8 mouse cellular contexts compared by ENCODE assay signal in the genomic region with DNA sequence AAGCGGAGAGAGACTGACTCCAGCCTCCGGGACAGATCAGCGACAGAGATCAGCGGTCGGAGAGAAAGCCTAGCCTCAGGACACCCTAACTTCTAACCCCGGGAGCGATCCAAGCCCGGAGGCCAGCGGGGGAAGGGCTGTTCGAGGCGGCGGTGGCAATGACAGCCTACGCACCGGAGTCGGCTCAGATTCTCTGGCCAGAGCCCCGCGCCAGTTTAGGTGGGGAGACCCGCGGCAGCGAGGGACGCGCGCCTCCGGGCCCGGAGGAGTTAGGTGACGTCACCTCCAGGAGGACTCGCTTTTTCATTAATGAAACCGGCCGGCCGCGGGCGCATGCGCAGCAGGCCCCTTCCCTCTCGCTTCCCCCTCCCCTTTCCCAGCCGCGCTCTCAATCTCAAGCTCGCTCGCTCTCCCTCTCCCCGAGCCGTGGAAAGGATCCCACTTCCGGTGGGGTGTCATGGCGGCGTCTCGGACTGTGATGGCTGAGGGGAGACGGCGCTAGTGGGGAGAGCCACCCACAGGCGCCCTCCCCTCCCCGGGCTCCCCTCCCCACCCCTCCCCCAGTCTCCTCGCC. TPM values are rescaled to one million over a fixed set of nuclear protein-coding genes. Genes with fewer than 3 reads are reported as not detected.
DNase-seq lines count a peak whose midpoint lies in the region; ATAC-seq and TF ChIP-seq lines count a peak whose summit lies in the region.

Gene Nf1 (plus strand): TSS at position 460 of the 574 bp plus-strand sequence.

- intact Hi-C loops in gastrocnemius, adult 2 months (cut with DNase I), result loop anchor here (5.0 kb wide), 1 partner anchor 58 kb away; no protein-coding TSS in a partner anchor
- intact Hi-C loops in left cerebral cortex, adult 2 months (cut with DNase I), result loop anchor here (2.0 to 5.0 kb wide), 2 partner anchors 59 to 82 kb away; no protein-coding TSS in a partner anchor

- peak within 1 kb of the TSS; percentile 84 for H3K4me2 ChIP-seq in hindbrain, postnatal 0 days (ENCODE audit: low read depth, low read length)

- H3K9me3 ChIP-seq in hindbrain, postnatal 0 days (ENCODE audit: low read length), result no peaks in the 10 kb centered on the region

- peak within 1 kb of the TSS; percentile 95 for H3K27ac ChIP-seq in gastrocnemius, adult 2 months
- peak within 1 kb of the TSS; percentile 95 for H3K27ac ChIP-seq in hindbrain, postnatal 0 days
- peak within 1 kb of the TSS; percentile 96 for H3K27ac ChIP-seq in left cerebral cortex, adult 2 months

- no peak for TF ChIP-seq CTCF in gastrocnemius, adult 2 months (IDR thresholded peaks at IDR 0.05)
- no peak for TF ChIP-seq CTCF in hindbrain, postnatal 0 days (IDR thresholded peaks at IDR 0.05; ENCODE audit: low read depth)
- TF ChIP-seq CTCF in left cerebral cortex, adult 2 months (IDR thresholded peaks at IDR 0.05), result no peak

- peak within 1 kb of the TSS; percentile 98 for H3K9ac ChIP-seq in hindbrain, postnatal 0 days (replicated peaks; ENCODE audit: low read length)

- H3K27me3 ChIP-seq in hindbrain, postnatal 0 days (ENCODE audit: insufficient read depth, low read length), result no peaks in the 10 kb centered on the region

- under 1% methylated on average over 43 of the region's 49 CpGs for WGBS in hindbrain, postnatal 0 days

- H3K36me3 ChIP-seq in hindbrain, postnatal 0 days (ENCODE audit: insufficient read depth, low read length), result no peaks in the 10 kb centered on the region

- peak; percentile 97 for DNase-seq in WW6 (ENCODE audit: low read depth, low spot score)
- DNase-seq in cerebellum, postnatal 4 days (ENCODE audit: low spot score in 2 of 2), result peak; percentile 93 to 96
- DNase-seq in gastrocnemius, adult 2 months, result peak; percentile 97
- peak; percentile 98 for DNase-seq in hindbrain, postnatal 0 days (ENCODE audit: low spot score)
- DNase-seq in left cerebral cortex, adult 2 months (ENCODE audit: extremely low spot score in 1 of 2, low spot score in 2 of 2), result peak; percentile 92 to 95
- peak; percentile 95 to 96 for DNase-seq in right cerebral cortex, adult 2 months (ENCODE audit: low spot score in 2 of 2)
- peak; percentile 97 for DNase-seq in urinary bladder, postnatal 14 days (ENCODE audit: low spot score)

- 0 out of 2 replicates have a peak, but pooled peaks cover 15% of the 10 kb centered on the region for H3K4me1 ChIP-seq in hindbrain, postnatal 0 days (ENCODE audit: insufficient read depth, low read length)

- peak; percentile 97 for ATAC-seq in hindbrain, postnatal 0 days
- peak; percentile 91 for ATAC-seq in megakaryocyte, adult 5-6 weeks (ENCODE audit: poor library complexity, severe bottlenecking)

- H3K4me3 ChIP-seq in gastrocnemius, adult 2 months, result peak within 1 kb of the TSS; percentile 83
- H3K4me3 ChIP-seq in hindbrain, postnatal 0 days (ENCODE audit: low read length), result peak within 1 kb of the TSS; percentile 93
- H3K4me3 ChIP-seq in left cerebral cortex, adult 2 months, result peak within 1 kb of the TSS; percentile 79

RNA-seq across cellular contexts. Expression of gene Nf1, which starts in this region (rescaled TPM):
- total RNA-seq in gastrocnemius, adult 2 months (2021), result 10 to 100 TPM; 18.2 to 23.5 TPM
- total RNA-seq in hindbrain, postnatal 0 days (2014; rRNA removed), result 68.4 and 73.6 TPM in 2 replicates
- polyA plus RNA-seq in hindbrain, postnatal 0 days (2015; fragmentation: Nextera tagmentation; extraction: Ambion mirVana), result 7.3 and 8.7 TPM in 2 replicates
- total RNA-seq in left cerebral cortex, adult 2 months (2021), result 100 to 1,000 TPM; 129 to 131 TPM
- total RNA-seq in megakaryocyte, adult 5-6 weeks (2015), result 16.5 and 18.7 TPM in 2 replicates
- 9.9 and 15.7 TPM in 2 replicates for total RNA-seq in megakaryocyte, adult 5-6 weeks (2017)

Comparison
In these comparisons a context has a peak if more than half of its experiments do, and no peak if none do; other contexts are left out.
1. Peak in every context shown above with its lines: DNase-seq, ATAC-seq, H3K4me3 ChIP-seq and H3K27ac ChIP-seq.